Mouse (Mus musculus) kidney, adult 2 months (tissue): ENCODE data around the gene Hyou1.
"Not testable (repeated sequence)": the region's sequence is repeated elsewhere in the genome, so short reads cannot be mapped to it uniquely, and the experiment has no call there.

Experiments
- CTCF ChIP-seq: fragments of 200-500 bp; conservative IDR thresholded peaks from 2 replicates; pipeline ENCODE4 v1.5.1; 2011; ENCODE audit warnings: low read depth, mild to moderate bottlenecking, control low read depth, low read length, moderate library complexity, mixed read lengths; ENCODE audit not compliant: insufficient read depth, insufficient read length
- POLR2A ChIP-seq: fragments of 200-500 bp; IDR thresholded peaks from one replicate; pipeline ENCODE4 v1.6.1; 2011; ENCODE audit warnings: low read depth, low read length, control low read depth

DNA sequence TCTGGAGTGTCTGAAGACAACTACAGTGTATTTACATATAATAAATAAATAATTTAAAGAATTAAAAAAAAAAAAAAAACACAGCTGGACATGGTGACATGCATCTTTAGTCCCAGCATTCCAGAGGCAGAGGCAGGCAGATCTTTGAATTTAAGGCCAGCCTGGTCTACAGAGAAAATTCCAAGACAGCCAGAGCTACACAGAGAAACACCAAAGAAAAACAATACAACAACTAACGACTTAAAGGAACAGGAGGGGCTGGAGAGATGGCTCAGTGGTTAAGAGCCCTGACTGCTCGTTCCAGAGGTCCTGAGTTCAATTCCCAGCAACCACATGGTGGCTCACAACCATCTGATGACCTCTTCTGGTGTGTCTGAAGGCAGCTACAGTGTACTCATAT is 2.0 kb upstream of the Hyou1 start:
- TF ChIP-seq POLR2A, CTCF: not testable (repeated sequence)
